Mouse (Mus musculus) limb, embryonic 14.5 days (tissue): Measurements from ENCODE around the gene Cgnl1. TPM values are rescaled to one million over a fixed set of nuclear protein-coding genes. Genes with fewer than 3 reads are reported as not detected.

ENCODE experiments used
- ATAC-seq: fragments of 200-750 bp; cut with Nextera tagmentation; 2 replicates; pipeline ENCODE4 v1.8.0; 2017; ENCODE audit warnings: low read depth, moderate number of reproducible peaks, moderate TSS enrichment; ENCODE audit not compliant: low FRiP score
- DNase-seq: peaks from one replicate; pipeline ENCODE4 v3.0.0-alpha.2; 2015; ENCODE audit warnings: low spot score
- H3K27ac ChIP-seq: fragments of 300-500 bp; sonication (generic); replicated peaks from 2 replicates; pipeline ENCODE4 v1.5.1; 2014; ENCODE audit warnings: low read depth, mild to moderate bottlenecking, low read length, moderate library complexity, mixed read lengths
- H3K27me3 ChIP-seq: fragments of 300-500 bp; sonication (generic); 2 replicates; pipeline ENCODE4 v1.6.1; 2014; ENCODE audit warnings: low read length, mixed read lengths; ENCODE audit not compliant: control insufficient read depth, insufficient read depth
- H3K36me3 ChIP-seq: fragments of 300-500 bp; sonication (generic); 2 replicates; pipeline ENCODE4 v1.6.1; 2014; ENCODE audit warnings: mild to moderate bottlenecking, low read length, moderate library complexity, mixed read lengths; ENCODE audit not compliant: control insufficient read depth, insufficient read depth
- H3K4me1 ChIP-seq: fragments of 300-500 bp; sonication (generic); 2 replicates; pipeline ENCODE4 v1.6.1; 2014; ENCODE audit warnings: antibody characterized with exemption, low read length, mixed read lengths; ENCODE audit not compliant: control insufficient read depth, insufficient read depth
- H3K4me2 ChIP-seq: fragments of 300-500 bp; sonication (generic); replicated peaks from 2 replicates; pipeline ENCODE4 v1.6.1; 2014; ENCODE audit warnings: low read depth, mild to moderate bottlenecking, low read length, moderate library complexity; ENCODE audit not compliant: severe bottlenecking
- H3K4me3 ChIP-seq: fragments of 300-500 bp; sonication (generic); replicated peaks from 2 replicates; pipeline ENCODE4 v1.5.1; 2014; ENCODE audit warnings: low read length
- H3K9ac ChIP-seq: fragments of 300-500 bp; sonication (generic); 2 replicates; pipeline ENCODE4 v1.6.1; 2014; ENCODE audit warnings: mild to moderate bottlenecking, low read depth, low read length, moderate library complexity; ENCODE audit not compliant: severe bottlenecking
- H3K9me3 ChIP-seq: fragments of 300-500 bp; sonication (generic); 2 replicates; pipeline ENCODE4 v1.6.1; 2016; ENCODE audit warnings: low read length; ENCODE audit not compliant: control insufficient read depth
- POLR2A ChIP-seq: fragments of 200-500 bp; IDR thresholded peaks from 2 replicates; pipeline ENCODE4 v1.8.0; 2012; ENCODE audit warnings: inconsistent platforms, mild to moderate bottlenecking, moderate library complexity, borderline replicate concordance; ENCODE audit not compliant: insufficient read depth, insufficient read length; ENCODE audit errors: extremely low read depth
- WGBS: fragments of 180-500 bp; shearing (Covaris S2); extraction: QIAGEN DNeasy Blood & Tissue Kit; methylation state at CpG from one replicate; pipeline ENCODE4 v1.1.7; 2014; 5-methylcytosine and 5-hydroxymethylcytosine counted together
- polyA plus RNA-seq, 2 experiments: library from polyadenylated mRNA; depleted of rRNA in 1 of 2; stranded (reverse) in 1 of 2; unstranded in 1 of 2; fragments of >200 nt; fragmentation: Nextera tagmentation in 1 of 2; extraction: Ambion mirVana in 1 of 2; gene quantifications; 2 replicates each; pipeline versions ENCODE4 v1.2.1 to v1.2.3; 2012 to 2014

The Cgnl1 gene
- polyA plus RNA-seq, 2 experiments = 12.8 to 14.3 TPM

DNA sequence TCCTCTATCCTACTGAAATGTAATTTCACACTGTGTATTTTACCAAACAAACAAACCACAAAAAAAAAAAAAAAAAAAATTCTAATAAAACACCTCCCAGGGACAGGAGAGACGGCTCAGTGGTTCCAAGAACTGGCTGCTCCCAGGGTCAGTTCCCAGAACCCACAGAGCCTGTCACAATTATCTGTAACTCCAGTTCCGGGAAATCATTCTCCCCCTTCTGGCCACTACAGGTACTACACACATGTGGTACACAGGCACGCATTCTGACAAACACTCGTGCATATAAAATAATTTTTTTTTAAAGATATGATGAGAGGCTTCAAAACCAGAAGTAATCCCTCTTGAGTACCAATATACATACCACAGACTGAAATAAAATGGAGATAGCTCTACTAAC is 9.7 kb downstream of the Cgnl1 start:
- DNase-seq (no peak), ATAC-seq (no peak)
- no peak for TF ChIP-seq POLR2A
- Histone ChIP-seq H3K4me2 (no peak overlapping the region), H3K36me3 (no peaks in the 10 kb centered on the region), H3K9me3 (no peaks in the 10 kb centered on the region), H3K27me3 (no peaks in the 10 kb centered on the region), H3K4me1 (peaks cover 25% of the 10 kb centered on the region), H3K9ac (no peak overlapping the region), H3K27ac (no peak overlapping the region), H3K4me3 (no peak overlapping the region)
- WGBS = 81% methylated on average over 4 of the region's 4 CpGs

DNA sequence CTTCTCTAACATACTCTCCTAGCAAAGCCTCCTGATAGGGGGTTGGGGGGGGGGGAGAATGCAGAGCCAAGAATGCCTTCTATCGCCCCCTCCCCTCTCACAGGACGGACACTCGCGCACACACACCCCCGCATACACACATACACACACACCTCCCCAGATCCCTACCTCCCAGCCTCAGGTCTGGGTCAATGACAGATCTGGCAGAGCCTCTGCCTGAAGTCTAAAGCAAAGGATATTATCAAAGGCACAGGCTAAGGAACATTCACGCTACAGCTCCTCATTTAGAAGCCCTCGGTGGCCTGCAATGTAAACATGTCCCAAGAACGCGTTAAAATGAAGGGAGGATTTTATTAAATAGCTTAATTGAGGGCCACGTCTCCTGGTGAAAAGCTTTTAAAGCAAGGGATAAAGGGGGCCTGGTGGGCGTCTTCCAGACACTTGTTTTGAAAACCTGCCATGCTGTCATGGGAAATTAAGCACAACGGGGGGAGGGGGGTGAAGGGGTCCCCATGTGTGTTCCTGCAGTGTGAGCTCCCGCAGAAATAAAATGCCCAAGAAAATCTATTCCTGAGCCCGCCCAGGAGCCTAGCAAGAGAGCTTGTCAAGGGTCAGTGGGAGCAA is 10.8 kb downstream of the Cgnl1 start:
- no peak overlapping the region for H3K4me3 ChIP-seq
- no peak for DNase-seq
- no peaks in the 10 kb centered on the region for H3K36me3 ChIP-seq

GRCm38 (mm10) chr9:71759893-71760292 is 11.5 kb downstream of the Cgnl1 start:
- 10% methylated on average over 5 of the region's 5 CpGs for WGBS
- Histone ChIP-seq H3K36me3 (no peaks in the 10 kb centered on the region), H3K9ac (no peak overlapping the region), H3K4me3 (no peak overlapping the region), H3K27ac (no peak overlapping the region), H3K27me3 (no peaks in the 10 kb centered on the region), H3K4me2 (no peak overlapping the region), H3K4me1 (peaks cover 25% of the 10 kb centered on the region), H3K9me3 (no peaks in the 10 kb centered on the region)
- no peak for TF ChIP-seq POLR2A
- ATAC-seq (no peak), DNase-seq (no peak)

More for the DNA sequence above, 10.8 kb downstream of the Cgnl1 start:
- 0 out of 2 replicates have a peak overlapping the region, but pooled peaks have one; percentile 25 for H3K9ac ChIP-seq
- peaks cover 25% of the 10 kb centered on the region for H3K4me1 ChIP-seq
- TF ChIP-seq POLR2A = no peak
- H3K9me3 ChIP-seq = no peaks in the 10 kb centered on the region
- H3K27ac ChIP-seq = no peak overlapping the region
- no peak for ATAC-seq
- WGBS = 16% methylated on average over 14 of the region's 14 CpGs
- no peaks in the 10 kb centered on the region for H3K27me3 ChIP-seq
- 0 out of 2 replicates have a peak overlapping the region, but pooled peaks have one; percentile 15 for H3K4me2 ChIP-seq

- Histone ChIP-seq H3K4me1 (peaks cover 42% of the 10 kb centered on the region), H3K36me3 (no peaks in the 10 kb centered on the region), H3K4me2 (no peak overlapping the region), H3K4me3 (no peak overlapping the region), H3K9me3 (no peaks in the 10 kb centered on the region), H3K27ac (no peak overlapping the region), H3K27me3 (no peaks in the 10 kb centered on the region), H3K9ac (no peak overlapping the region)
- ATAC-seq (no peak), DNase-seq (no peak)
- TF ChIP-seq POLR2A = no peak
- 46% methylated on average over 8 of the region's 8 CpGs for WGBS
Measured at GRCm38 (mm10) chr9:71757386-71757785, 14.0 kb downstream of the Cgnl1 start.

DNA sequence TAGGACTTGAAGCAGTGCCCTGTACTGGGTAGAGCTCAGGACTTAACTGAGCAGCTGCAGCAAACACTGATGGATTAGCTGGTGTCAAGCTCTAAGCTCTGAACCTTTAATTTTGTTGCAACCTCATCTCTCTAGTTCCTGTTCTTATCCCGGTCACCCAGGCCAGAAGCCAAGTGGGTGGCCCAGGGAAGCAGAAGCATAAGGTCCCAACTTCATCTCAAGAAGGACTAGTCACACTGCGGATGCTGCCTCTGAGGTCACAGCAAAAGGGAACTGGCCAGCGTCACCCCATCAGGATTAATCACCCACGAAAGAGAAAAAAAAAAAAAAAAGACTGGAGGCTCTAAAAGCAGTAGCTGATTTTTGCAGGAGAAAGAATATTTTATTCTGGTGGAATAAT is 14.5 kb downstream of the Cgnl1 start:
- Histone ChIP-seq H3K36me3 (no peaks in the 10 kb centered on the region), H3K4me1 (peaks cover 42% of the 10 kb centered on the region), H3K9me3 (no peaks in the 10 kb centered on the region), H3K4me3 (no peak overlapping the region), H3K27ac (no peak overlapping the region), H3K27me3 (no peaks in the 10 kb centered on the region), H3K4me2 (no peak overlapping the region), H3K9ac (no peak overlapping the region)
- 28% methylated on average over 4 of the region's 4 CpGs for WGBS
- no peak for DNase-seq
- ATAC-seq = no peak
- TF ChIP-seq POLR2A = no peak
